Mouse (Mus musculus) hindbrain, embryonic 15.5 days (tissue): Measurements from ENCODE around the gene Pdia3. TPM values are rescaled to one million over a fixed set of nuclear protein-coding genes. Genes with fewer than 3 reads are reported as not detected.
"Not testable (repeated sequence)": the region's sequence is repeated elsewhere in the genome, so short reads cannot be mapped to it uniquely, and the experiment has no call there.

ENCODE experiments used
- ATAC-seq: fragments of 200-750 bp; cut with Nextera tagmentation; 2 replicates; pipeline ENCODE4 v1.8.0; 2017; ENCODE audit warnings: low read depth, moderate number of reproducible peaks, moderate TSS enrichment; ENCODE audit not compliant: low FRiP score
- H3K27ac ChIP-seq: fragments of 300-500 bp; sonication (generic); replicated peaks from 2 replicates; pipeline ENCODE4 v1.5.1; 2015; ENCODE audit warnings: mild to moderate bottlenecking, inconsistent platforms
- H3K27me3 ChIP-seq: fragments of 300-500 bp; sonication (generic); 2 replicates; pipeline ENCODE4 v1.6.1; 2015; ENCODE audit warnings: control low read depth, inconsistent platforms
- H3K36me3 ChIP-seq: fragments of 300-500 bp; sonication (generic); 2 replicates; pipeline ENCODE4 v1.6.1; 2015; ENCODE audit warnings: control low read depth, inconsistent platforms
- H3K4me1 ChIP-seq: fragments of 300-500 bp; sonication (generic); replicated peaks from 2 replicates; pipeline ENCODE4 v1.6.1; 2015; ENCODE audit warnings: control low read depth, inconsistent platforms
- H3K4me2 ChIP-seq: fragments of 300-500 bp; sonication (generic); 2 replicates; pipeline ENCODE4 v1.6.1; 2015; ENCODE audit warnings: moderate library complexity, mild to moderate bottlenecking, inconsistent platforms
- H3K4me3 ChIP-seq: fragments of 300-500 bp; sonication (generic); 2 replicates; pipeline ENCODE4 v1.5.1; 2015; ENCODE audit warnings: mild to moderate bottlenecking, inconsistent platforms
- H3K9ac ChIP-seq: fragments of 300-500 bp; sonication (generic); 2 replicates; pipeline ENCODE4 v1.6.1; 2015; ENCODE audit warnings: inconsistent platforms
- H3K9me3 ChIP-seq: fragments of 300-500 bp; sonication (generic); 2 replicates; pipeline ENCODE4 v1.6.1; 2016; ENCODE audit warnings: control low read depth, inconsistent platforms
- WGBS: fragments of 180-500 bp; shearing (Covaris S2); methylation state at CpG from one replicate; pipeline ENCODE4 v1.1.7; 2015; 5-methylcytosine and 5-hydroxymethylcytosine counted together
- polyA plus RNA-seq: library from polyadenylated mRNA; unstranded; fragments of >200 nt; fragmentation: Nextera tagmentation; extraction: Ambion mirVana; gene quantifications from 2 replicates; pipeline ENCODE4 v1.2.1, GENCODE M21; 2015

Gene Pdia3
- polyA plus RNA-seq = 377 and 390 TPM in 2 replicates

- peaks cover 13% of the 10 kb centered on the region; the same call in 1 of the 2 replicates for H3K36me3 ChIP-seq
- peak within 1 kb of the TSS; percentile 96 for H3K9ac ChIP-seq
- H3K4me1 ChIP-seq = peaks cover 46% of the 10 kb centered on the region
- peak; percentile 99 for ATAC-seq
- peak within 1 kb of the TSS; percentile 97 for H3K27ac ChIP-seq
- peak within 1 kb of the TSS; percentile 70 for H3K4me2 ChIP-seq
- no peaks in the 10 kb centered on the region for H3K27me3 ChIP-seq
- peak within 1 kb of the TSS; percentile 96 for H3K4me3 ChIP-seq
- no peaks in the 10 kb centered on the region for H3K9me3 ChIP-seq
- WGBS = under 1% methylated on average over 63 of the region's 68 CpGs
Measured at GRCm38 (mm10) chr2:121413387-121414042, at the start of gene Pdia3, which contains the start of gene Catsper2. Gene Pdia3 (plus strand): TSS chr2:121413775. Gene Catsper2 (minus strand): TSS chr2:121413792.

GRCm38 (mm10) chr2:121368831-121369230 is 44.7 kb upstream of the Pdia3 start:
- Histone ChIP-seq H3K9me3 (no peaks in the 10 kb centered on the region), H3K9ac (no peak overlapping the region), H3K27me3 (no peaks in the 10 kb centered on the region), H3K27ac (no peak overlapping the region), H3K4me1 (no peaks in the 10 kb centered on the region), H3K4me2 (no peak overlapping the region), H3K4me3 (no peak overlapping the region), H3K36me3 (peaks cover 5% of the 10 kb centered on the region; the same call in 1 of the 2 replicates)
- 68% methylated on average over 2 of the region's 2 CpGs for WGBS
- no peak for ATAC-seq

GRCm38 (mm10) chr2:121370921-121371320 is 42.7 kb upstream of the Pdia3 start:
- Histone ChIP-seq H3K9ac (no peak overlapping the region), H3K4me1 (no peaks in the 10 kb centered on the region), H3K27me3 (no peaks in the 10 kb centered on the region), H3K9me3 (no peaks in the 10 kb centered on the region), H3K27ac (no peak overlapping the region), H3K4me3 (no peak overlapping the region), H3K36me3 (no peaks in the 10 kb centered on the region), H3K4me2 (no peak overlapping the region)
- WGBS = 88% methylated on average over 5 of the region's 5 CpGs
- no peak for ATAC-seq

- H3K4me3 ChIP-seq = no peak overlapping the region
- no peaks in the 10 kb centered on the region for H3K9me3 ChIP-seq
- no peak overlapping the region for H3K4me2 ChIP-seq
- H3K27me3 ChIP-seq = no peaks in the 10 kb centered on the region
- H3K27ac ChIP-seq = no peak overlapping the region
- no peak for ATAC-seq
- no peaks in the 10 kb centered on the region for H3K4me1 ChIP-seq
- H3K36me3 ChIP-seq = no peaks in the 10 kb centered on the region
- WGBS = 77% methylated on average over 3 of the region's 3 CpGs
- H3K9ac ChIP-seq = no peak overlapping the region
Measured at GRCm38 (mm10) chr2:121372266-121372665, 41.3 kb upstream of the Pdia3 start.

GRCm38 (mm10) chr2:121374766-121375165 is 38.8 kb upstream of the Pdia3 start:
- 48% methylated on average over 2 of the region's 2 CpGs for WGBS
- H3K4me3 ChIP-seq = no peak overlapping the region
- H3K4me1 ChIP-seq = no peaks in the 10 kb centered on the region
- H3K9me3 ChIP-seq = no peaks in the 10 kb centered on the region
- H3K27me3 ChIP-seq = no peaks in the 10 kb centered on the region
- no peak for ATAC-seq
- H3K4me2 ChIP-seq = no peak overlapping the region
- H3K9ac ChIP-seq = no peak overlapping the region
- H3K36me3 ChIP-seq = no peaks in the 10 kb centered on the region
- H3K27ac ChIP-seq = no peak overlapping the region

- H3K4me1 ChIP-seq, H3K27me3 ChIP-seq, ATAC-seq, H3K36me3 ChIP-seq, H3K4me2 ChIP-seq, H3K9me3 ChIP-seq, H3K9ac ChIP-seq, H3K27ac ChIP-seq, H3K4me3 ChIP-seq: not testable (repeated sequence)
- WGBS = 95% methylated on average over 17 of the region's 17 CpGs
Measured at GRCm38 (mm10) chr2:121386961-121387575, 26.5 kb upstream of the Pdia3 start, which contains the start of gene Strc. Gene Strc (minus strand): TSS chr2:121387168.

- 0 out of 2 replicates have a peak, but pooled peaks have one; percentile 56 for ATAC-seq
- Histone ChIP-seq H3K9ac (no peak overlapping the region), H3K36me3 (no peaks in the 10 kb centered on the region), H3K4me2 (no peak overlapping the region), H3K9me3 (no peaks in the 10 kb centered on the region), H3K27me3 (no peaks in the 10 kb centered on the region), H3K4me3 (no peak overlapping the region), H3K4me1 (no peaks in the 10 kb centered on the region), H3K27ac (no peak overlapping the region)
- 13% methylated on average over 8 of the region's 8 CpGs for WGBS
Measured at GRCm38 (mm10) chr2:121396624-121397023, 17.0 kb upstream of the Pdia3 start.

GRCm38 (mm10) chr2:121403296-121403695 is 10.3 kb upstream of the Pdia3 start:
- Histone ChIP-seq H3K4me3 (no peak overlapping the region), H3K4me1 (no peaks in the 10 kb centered on the region), H3K27ac (no peak overlapping the region), H3K9ac (no peak overlapping the region), H3K27me3 (no peaks in the 10 kb centered on the region), H3K4me2 (no peak overlapping the region), H3K9me3 (no peaks in the 10 kb centered on the region), H3K36me3 (no peaks in the 10 kb centered on the region)
- ATAC-seq = no peak

- Histone ChIP-seq H3K9me3 (no peaks in the 10 kb centered on the region), H3K4me3 (no peak overlapping the region), H3K4me1 (peaks cover 14% of the 10 kb centered on the region), H3K9ac (no peak overlapping the region), H3K4me2 (no peak overlapping the region), H3K27me3 (no peaks in the 10 kb centered on the region), H3K27ac (no peak overlapping the region), H3K36me3 (no peaks in the 10 kb centered on the region)
- no peak for ATAC-seq
- 36% methylated on average over 4 of the region's 4 CpGs for WGBS
Measured at GRCm38 (mm10) chr2:121408160-121408559, 5.4 kb upstream of the Pdia3 start.

- 14% methylated on average over 4 of the region's 4 CpGs for WGBS
- peak overlapping the region; percentile 72 for H3K9ac ChIP-seq
- H3K4me3 ChIP-seq = peak overlapping the region; percentile 96
Measured at GRCm38 (mm10) chr2:121412843-121413386, 660 bp upstream of the Pdia3 start.

GRCm38 (mm10) chr2:121414139-121414685 is 637 bp downstream of the Pdia3 start:
- H3K27ac ChIP-seq = peak overlapping the region; percentile 97
- H3K36me3 ChIP-seq = peaks cover 20% of the 10 kb centered on the region; the same call in 1 of the 2 replicates
- H3K27me3 ChIP-seq = no peaks in the 10 kb centered on the region
- no peaks in the 10 kb centered on the region for H3K9me3 ChIP-seq
- peak overlapping the region; percentile 70 for H3K4me2 ChIP-seq
- H3K9ac ChIP-seq = peak overlapping the region; percentile 96
- H3K4me3 ChIP-seq = peak overlapping the region; percentile 96
- peak; percentile 40 for ATAC-seq
- WGBS = under 1% methylated on average over 32 of the region's 32 CpGs
- peaks cover 51% of the 10 kb centered on the region for H3K4me1 ChIP-seq

More at GRCm38 (mm10) chr2:121412843-121413386, 660 bp upstream of the Pdia3 start:
- Histone ChIP-seq H3K9me3 (no peaks in the 10 kb centered on the region), H3K27ac (peak overlapping the region; percentile 97), H3K4me1 (peaks cover 46% of the 10 kb centered on the region), H3K4me2 (peak overlapping the region; percentile 70), H3K36me3 (0 out of 2 replicates have a peak, but pooled peaks cover 8% of the 10 kb centered on the region), H3K27me3 (no peaks in the 10 kb centered on the region)
- no peak; the same call in 1 of the 2 replicates for ATAC-seq

GRCm38 (mm10) chr2:121415103-121415502 is 1.5 kb downstream of the Pdia3 start:
- Histone ChIP-seq H3K27ac (no peak overlapping the region), H3K9ac (peak overlapping the region; percentile 96), H3K4me2 (peak overlapping the region; percentile 70), H3K27me3 (no peaks in the 10 kb centered on the region), H3K4me1 (peaks cover 51% of the 10 kb centered on the region), H3K4me3 (peak overlapping the region; percentile 96), H3K36me3 (peaks cover 25% of the 10 kb centered on the region; the same call in 1 of the 2 replicates), H3K9me3 (no peaks in the 10 kb centered on the region)
- 39% methylated on average over 3 of the region's 3 CpGs for WGBS
- ATAC-seq = no peak
